In the genomic region with DNA sequence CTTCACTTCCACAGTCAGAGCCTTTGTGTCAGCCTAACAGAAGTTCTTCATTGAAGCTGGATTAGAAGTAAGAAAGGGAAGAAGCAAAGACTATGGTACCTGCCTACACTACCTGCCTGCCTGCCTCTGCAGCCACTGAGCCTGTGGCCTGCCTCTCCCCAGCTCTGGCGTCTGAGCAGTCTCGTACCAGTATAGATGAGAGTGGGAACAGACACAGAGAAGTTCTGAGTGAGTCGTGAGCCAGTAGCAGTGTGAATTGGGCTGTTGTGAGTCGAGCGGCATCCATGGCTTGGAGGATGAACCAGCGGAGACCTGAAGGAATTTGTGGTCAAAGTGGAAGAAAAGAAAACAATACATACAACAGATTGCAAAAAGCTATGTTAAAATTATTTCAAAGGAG, we compare ENCODE assay signal across 22 mouse cellular contexts. TPM values are rescaled to one million over a fixed set of nuclear protein-coding genes. Genes with fewer than 3 reads are reported as not detected.
A peak's percentile ranks its signal among the peaks of the same experiment; 100 is the strongest.
DNase-seq lines count a peak whose midpoint lies in the region; ATAC-seq and TF ChIP-seq lines count a peak whose summit lies in the region.
"Had no signal": no experiment of that assay in that cellular context is flagged by ENCODE, and none has a peak within 500 bp of the region (broad histone marks: within the 10 kb centered on the region; RNA-seq: fewer than 3 reads in every experiment).

No protein-coding gene starts in this region.

- H3K79me2 ChIP-seq in MEL (ENCODE audit: control insufficient read depth, insufficient read depth, low read length, poor library complexity): peaks cover 1% of the 10 kb centered on the region; the same call in 1 of the 2 replicates

- no peak overlapping the region for H3K4me3 ChIP-seq in liver, embryonic 12.5 days
- H3K4me3 ChIP-seq in liver, embryonic 11.5 days (ENCODE audit: low read depth, low read length): no peak overlapping the region
- H3K4me3 ChIP-seq in MEL (ENCODE audit: control insufficient read depth in 1 of 2, insufficient read depth in 1 of 2, low read depth in 2 of 2, low read length in 2 of 2): no peak overlapping the region
- H3K4me3 ChIP-seq in liver, embryonic 15.5 days (replicated peaks): no peak overlapping the region
- H3K4me3 ChIP-seq: embryonic facial prominence, embryonic 13.5 days; forebrain, embryonic 12.5 days; heart, adult 2 months; heart, embryonic 15.5 days; hindbrain, embryonic 10.5 days had no signal

- no peak for TF ChIP-seq CTCF in MEL (IDR thresholded peaks at IDR 0.05 in 2 of 3, conservative IDR thresholded peaks at IDR 0.05 in 1 of 3; ENCODE audit: control insufficient read depth in 1 of 3, insufficient read depth in 1 of 3, low read depth in 2 of 3, low read length in 3 of 3, poor library complexity in 1 of 3, severe bottlenecking in 1 of 3)

- TF ChIP-seq EP300 in MEL (IDR thresholded peaks at IDR 0.05; ENCODE audit: low read depth in 1 of 2, low read length in 2 of 2): no peak

- WGBS in liver, embryonic 12.5 days (ENCODE audit: insufficient replicate concordance): 81% methylated on average over 6 of the region's 6 CpGs
- WGBS in liver, embryonic 11.5 days: 92% methylated on average over 6 of the region's 6 CpGs
- 83% methylated on average over 6 of the region's 6 CpGs for whole genome bisulfite sequencing in liver, embryonic 15.5 days (ENCODE audit: insufficient replicate concordance)

- H3K36me3 ChIP-seq in liver, embryonic 12.5 days: peaks cover 66% of the 10 kb centered on the region
- H3K36me3 ChIP-seq in liver, embryonic 11.5 days (ENCODE audit: control insufficient read depth, insufficient read depth, low read length): peaks cover 8% of the 10 kb centered on the region
- H3K36me3 ChIP-seq in MEL (ENCODE audit: control insufficient read depth in 1 of 2, insufficient read depth in 2 of 2, low read length in 2 of 2): peaks cover 11 to 34% of the 10 kb centered on the region in 2 experiments
- H3K36me3 ChIP-seq in liver, embryonic 15.5 days (replicated peaks): peaks cover 57% of the 10 kb centered on the region

- H3K9me3 ChIP-seq in liver, embryonic 12.5 days (replicated peaks): no peaks in the 10 kb centered on the region
- H3K9me3 ChIP-seq in liver, embryonic 11.5 days (ENCODE audit: control insufficient read depth, low read length): no peaks in the 10 kb centered on the region
- no peaks in the 10 kb centered on the region for H3K9me3 ChIP-seq in MEL (replicated peaks; ENCODE audit: insufficient read depth, low read length)
- no peaks in the 10 kb centered on the region for H3K9me3 ChIP-seq in liver, embryonic 15.5 days (replicated peaks)
- H3K9me3 ChIP-seq: embryonic facial prominence, embryonic 13.5 days; forebrain, embryonic 12.5 days; heart, embryonic 15.5 days; hindbrain, embryonic 10.5 days had no signal

- H3K4me2 ChIP-seq in liver, embryonic 12.5 days: no peak overlapping the region
- H3K4me2 ChIP-seq in liver, embryonic 11.5 days: no peak overlapping the region
- H3K4me2 ChIP-seq in liver, embryonic 15.5 days: no peak overlapping the region
- H3K4me2 ChIP-seq: embryonic facial prominence, embryonic 13.5 days; forebrain, embryonic 12.5 days; heart, embryonic 11.5 days; heart, embryonic 15.5 days; hindbrain, embryonic 14.5 days had no signal

- no peak for TF ChIP-seq POLR2A in MEL (IDR thresholded peaks at IDR 0.05; ENCODE audit: control insufficient read depth in 1 of 2, insufficient read depth in 1 of 2, low read depth in 1 of 2, low read length in 2 of 2, poor library complexity in 1 of 2)

- 0 out of 2 replicates have a peak overlapping the region, but pooled peaks have one; percentile 4 for H3K27ac ChIP-seq in liver, embryonic 12.5 days
- H3K27ac ChIP-seq in liver, embryonic 11.5 days (ENCODE audit: low read depth, low read length): no peak overlapping the region
- H3K27ac ChIP-seq in MEL (ENCODE audit: control insufficient read depth, low read depth, low read length): peak overlapping the region; percentile 95
- peak overlapping the region; percentile 59; the same call in 1 of the 2 replicates for H3K27ac ChIP-seq in liver, embryonic 15.5 days (replicated peaks)
- H3K27ac ChIP-seq: embryonic facial prominence, embryonic 13.5 days; forebrain, embryonic 12.5 days; heart, adult 2 months; heart, embryonic 15.5 days; hindbrain, embryonic 10.5 days; hindbrain, embryonic 14.5 days had no signal

- H3K9ac ChIP-seq in liver, embryonic 12.5 days: no peak overlapping the region
- no peak overlapping the region for H3K9ac ChIP-seq in liver, embryonic 11.5 days (ENCODE audit: low read depth, low read length)
- H3K9ac ChIP-seq in MEL (ENCODE audit: control insufficient read depth, low read depth, low read length, poor library complexity, severe bottlenecking): peak overlapping the region; percentile 30
- H3K9ac ChIP-seq in liver, embryonic 15.5 days: no peak overlapping the region
- H3K9ac ChIP-seq: embryonic facial prominence, embryonic 13.5 days; forebrain, embryonic 12.5 days; heart, embryonic 15.5 days; hindbrain, embryonic 14.5 days had no signal

- no peak for DNase-seq in liver, embryonic 11.5 days (ENCODE audit: low spot score)
- DNase-seq in MEL (ENCODE audit: low read depth, low spot score): peak; percentile 20
- no peak for DNase-seq in kidney, postnatal 4 days
- DNase-seq in adrenal gland, adult 8-10 months: no peak
- DNase-seq in layer of hippocampus, postnatal 36 days: no peak
- DNase-seq: adrenal gland, postnatal 10 days; cerebellum, adult 18-20 months; cerebellum, adult 9-11 months; cerebellum, postnatal 36 days; gastrocnemius, postnatal 10 days; heart, adult 2 months; heart, postnatal 14 days had no signal

- no peaks in the 10 kb centered on the region for H3K27me3 ChIP-seq in liver, embryonic 12.5 days (replicated peaks)
- H3K27me3 ChIP-seq in liver, embryonic 11.5 days (replicated peaks; ENCODE audit: control insufficient read depth, insufficient read depth, low read length): no peaks in the 10 kb centered on the region
- no peaks in the 10 kb centered on the region for H3K27me3 ChIP-seq in MEL (ENCODE audit: control insufficient read depth in 1 of 2, insufficient read depth in 2 of 2, low read length in 2 of 2)
- H3K27me3 ChIP-seq in liver, embryonic 15.5 days: no peaks in the 10 kb centered on the region
- H3K27me3 ChIP-seq: CH12.LX; embryonic facial prominence, embryonic 13.5 days; forebrain, embryonic 12.5 days; heart, embryonic 15.5 days had no signal

- no peak for ATAC-seq in liver, embryonic 12.5 days
- ATAC-seq in liver, embryonic 11.5 days (replicated peaks; ENCODE audit: low FRiP score): no peak
- no peak for ATAC-seq in liver, embryonic 15.5 days (ENCODE audit: insufficient read depth)
- ATAC-seq: forebrain, embryonic 16.5 days had no signal

- peaks cover 18% of the 10 kb centered on the region for H3K4me1 ChIP-seq in liver, embryonic 12.5 days
- H3K4me1 ChIP-seq in liver, embryonic 11.5 days (replicated peaks; ENCODE audit: control insufficient read depth, insufficient read depth, low read length): peaks cover 6% of the 10 kb centered on the region
- H3K4me1 ChIP-seq in MEL (ENCODE audit: control insufficient read depth in 1 of 2, insufficient read depth in 2 of 2, low read length in 2 of 2): peaks cover 21 to 32% of the 10 kb centered on the region in 2 experiments
- peaks cover 24% of the 10 kb centered on the region for H3K4me1 ChIP-seq in liver, embryonic 15.5 days (replicated peaks)
- H3K4me1 ChIP-seq: embryonic facial prominence, embryonic 13.5 days; forebrain, embryonic 12.5 days; hindbrain, embryonic 10.5 days had no signal

- no peak for TF ChIP-seq RAD21 in MEL (IDR thresholded peaks at IDR 0.05; ENCODE audit: low read depth, low read length)

TF ChIP-seq in MEL, 35 proteins besides CTCF, POLR2A, EP300 and RAD21:
- no peak for TF ChIP-seq TBP (IDR thresholded peaks at IDR 0.05; ENCODE audit: low read depth, low read length)
- no peak for TF ChIP-seq MAX (IDR thresholded peaks at IDR 0.05; ENCODE audit: low read length)
- no peak for TF ChIP-seq E2F4 (IDR thresholded peaks at IDR 0.05; ENCODE audit: borderline replicate concordance, low read depth, low read length)
- TF ChIP-seq POLR2AphosphoS5 (IDR thresholded peaks at IDR 0.05; ENCODE audit: borderline replicate concordance, low read depth, low read length): no peak
- no peak for TF ChIP-seq CHD2 (IDR thresholded peaks at IDR 0.05; ENCODE audit: low read length)
- TF ChIP-seq MAFK (IDR thresholded peaks at IDR 0.05; ENCODE audit: borderline replicate concordance, low read depth, low read length): no peak
- no peak for TF ChIP-seq ZNF384 (IDR thresholded peaks at IDR 0.05; ENCODE audit: low read depth, low read length)
- TF ChIP-seq SMC3 (IDR thresholded peaks at IDR 0.05; ENCODE audit: low read depth, low read length): no peak
- no peak for TF ChIP-seq NRF1 (IDR thresholded peaks at IDR 0.05; ENCODE audit: insufficient read depth, low read depth, low read length, poor library complexity, severe bottlenecking)
- TF ChIP-seq BHLHE40 (IDR thresholded peaks at IDR 0.05; ENCODE audit: borderline replicate concordance, low read depth, low read length): no peak
- TF ChIP-seq RCOR1 (IDR thresholded peaks at IDR 0.05; ENCODE audit: low read depth, low read length): no peak
- no peak for TF ChIP-seq MYC (IDR thresholded peaks at IDR 0.05; ENCODE audit: low read depth, low read length)
- TF ChIP-seq NELFE (IDR thresholded peaks at IDR 0.05; ENCODE audit: low read depth, low read length): no peak
- TF ChIP-seq MXI1 (IDR thresholded peaks at IDR 0.05; ENCODE audit: low read depth, low read length): no peak
- TF ChIP-seq CHD1 (IDR thresholded peaks at IDR 0.05; ENCODE audit: low read depth, low read length): no peak
- no peak for TF ChIP-seq USF1 (IDR thresholded peaks at IDR 0.05; ENCODE audit: low read depth, low read length)
- TF ChIP-seq MEF2A (IDR thresholded peaks at IDR 0.05; ENCODE audit: extremely low read depth, insufficient replicate concordance, low read depth, low read length, poor library complexity, severe bottlenecking): no peak
- TF ChIP-seq GATA1 (IDR thresholded peaks at IDR 0.05; ENCODE audit: low read depth, low read length): no peak
- TF ChIP-seq SIN3A (IDR thresholded peaks at IDR 0.05; ENCODE audit: low read length): no peak
TF ChIP-seq in MEL: peak in this region for 0.

RNA-seq across cellular contexts. Expression of a gene that starts 26.5 kb away (rescaled TPM):
- polyA plus RNA-seq in liver, embryonic 12.5 days (2016; fragmentation: Nextera tagmentation; extraction: Ambion mirVana): 22.2 and 22.7 TPM in 2 replicates
- polyA plus RNA-seq in liver, embryonic 11.5 days (2014; fragmentation: Nextera tagmentation; extraction: Ambion mirVana): 24.1 and 25.0 TPM in 2 replicates
- 16.2 and 19.8 TPM in 2 replicates for total RNA-seq in MEL (2012; rRNA removed)
- 10 to 100 TPM; 30.5 to 47.6 TPM for polyA plus RNA-seq in MEL (2012; ENCODE audit: insufficient read depth in 1 of 2, insufficient read length in 2 of 2, low read depth in 1 of 2, low replicate concordance in 2 of 2, missing spikeins in 1 of 2)
- polyA plus RNA-seq in liver, embryonic 15.5 days (2015; fragmentation: Nextera tagmentation; extraction: Ambion mirVana): 17.8 TPM in 2 replicates
- total RNA-seq in adrenal gland, adult 8-10 months (2022): 10 to 100 TPM; 18.8 to 47.8 (median 33.3) TPM
- total RNA-seq in layer of hippocampus, postnatal 36 days (2021): 100 to 1,000 TPM in 1 of 2 experiments, 10 to 100 TPM in 1; 97.8 to 114 TPM
